Mouse (Mus musculus) layer of hippocampus, adult 9-10 months (tissue): ENCODE results near the gene Srek1ip1.

ENCODE experiments used
- DNase-seq: peaks from one replicate; pipeline ENCODE4 v3.0.0; 2022; ENCODE audit warnings: low spot score

Srek1ip1 gene

DNA sequence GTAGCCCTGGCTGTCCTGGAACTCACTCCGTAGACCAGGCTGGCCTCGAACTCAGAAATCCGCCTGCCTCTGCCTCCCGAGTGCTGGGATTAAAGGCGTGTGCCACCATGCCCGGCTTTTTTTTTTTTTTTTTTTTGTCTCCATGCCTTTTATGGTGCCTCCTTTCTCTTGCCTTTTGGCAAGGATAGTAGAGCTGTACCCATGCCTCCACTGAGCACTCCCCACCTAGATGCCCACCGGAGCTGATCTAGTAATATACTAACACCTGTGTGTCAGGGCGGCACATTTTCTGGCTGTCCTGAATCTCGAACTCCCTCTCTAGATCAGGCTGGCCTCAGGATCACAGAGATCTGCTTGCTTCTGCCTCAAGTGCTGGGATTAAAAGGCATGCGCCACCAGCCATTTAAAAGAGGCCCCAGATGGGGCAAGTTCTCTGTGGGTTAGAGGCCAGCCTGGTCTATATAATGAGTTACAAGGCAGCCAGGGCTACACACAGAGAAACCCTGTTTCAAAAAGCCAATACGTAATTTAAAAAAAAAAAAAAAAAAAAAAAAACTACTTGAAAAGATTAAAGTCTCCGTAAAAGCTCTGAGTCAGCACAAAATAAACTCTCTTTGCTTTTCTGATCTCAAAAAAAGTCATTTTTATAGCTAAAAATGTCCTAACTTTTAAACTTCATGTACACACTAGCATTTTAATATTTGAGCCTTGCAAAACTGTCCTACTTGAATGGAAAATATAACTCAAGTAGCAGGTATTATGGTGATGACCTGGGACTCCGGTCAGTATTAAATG, 51.2 kb downstream of the Srek1ip1 start:
- DNase-seq: no peak

DNA sequence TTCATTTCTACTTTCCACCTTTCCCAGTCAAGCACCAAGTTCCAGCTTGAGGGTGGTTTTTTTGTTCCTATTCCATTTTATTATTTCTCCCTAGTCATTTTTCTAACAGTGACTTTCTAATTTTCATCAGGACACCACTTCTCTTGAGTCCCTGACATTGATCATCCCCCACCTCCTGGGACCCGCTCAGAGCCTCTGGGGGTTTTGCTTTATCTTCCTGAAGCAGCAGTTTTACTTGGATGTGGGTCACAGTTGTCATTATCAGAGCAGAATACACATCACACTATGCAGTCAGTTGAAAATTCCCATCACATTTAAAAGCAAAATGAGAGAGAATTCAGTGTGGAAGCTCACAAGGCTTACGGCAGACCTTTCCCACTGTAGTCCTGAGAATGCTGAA, 61.4 kb downstream of the Srek1ip1 start:
- no peak for DNase-seq

DNA sequence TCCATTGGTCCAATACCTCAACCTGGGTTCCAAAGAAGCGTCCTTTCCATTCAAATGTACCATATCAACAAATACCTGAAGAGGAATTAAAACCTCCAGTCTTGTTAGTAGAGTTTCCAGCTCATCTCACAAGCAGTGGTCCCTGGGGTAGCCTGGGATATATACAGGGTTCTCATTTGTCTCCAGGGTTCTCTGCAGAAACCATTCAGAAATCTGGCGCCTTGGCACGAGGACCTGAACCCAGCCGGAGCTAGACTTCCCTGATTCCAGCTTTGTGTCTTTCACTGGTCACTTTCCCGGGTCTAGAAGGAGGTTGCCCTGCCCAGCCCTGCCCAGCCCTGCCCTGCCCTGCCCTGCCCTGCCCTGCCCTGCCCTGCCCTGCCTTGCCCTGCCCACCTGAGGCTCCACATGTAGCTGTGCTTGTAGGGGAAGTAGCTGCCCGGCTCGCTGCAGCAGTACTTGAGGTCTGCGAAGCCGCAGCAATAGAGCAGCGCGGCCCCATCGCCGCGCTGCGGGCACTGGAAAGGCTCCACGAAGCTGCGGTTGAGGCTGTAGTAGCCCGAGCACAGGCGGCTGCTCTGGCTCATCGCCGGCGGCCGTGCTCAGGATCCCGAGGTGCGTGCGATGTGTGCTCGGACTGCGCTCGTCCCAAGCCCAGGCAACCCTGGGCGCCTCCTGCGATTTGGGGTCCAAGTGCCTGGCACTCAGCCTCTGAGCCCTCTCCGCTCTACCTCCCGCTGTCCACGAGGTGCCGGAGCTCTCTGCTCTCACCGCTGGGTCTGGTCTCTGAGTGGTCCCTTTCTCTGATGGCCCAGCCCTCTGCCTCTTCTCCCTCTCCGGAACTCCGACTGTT, 71.1 kb downstream of the Srek1ip1 start, which contains the start of gene Shisal2b:
Shisal2b (minus strand) TSS at position 767 of the 853 bp plus-strand sequence.
- DNase-seq: no peak

DNA sequence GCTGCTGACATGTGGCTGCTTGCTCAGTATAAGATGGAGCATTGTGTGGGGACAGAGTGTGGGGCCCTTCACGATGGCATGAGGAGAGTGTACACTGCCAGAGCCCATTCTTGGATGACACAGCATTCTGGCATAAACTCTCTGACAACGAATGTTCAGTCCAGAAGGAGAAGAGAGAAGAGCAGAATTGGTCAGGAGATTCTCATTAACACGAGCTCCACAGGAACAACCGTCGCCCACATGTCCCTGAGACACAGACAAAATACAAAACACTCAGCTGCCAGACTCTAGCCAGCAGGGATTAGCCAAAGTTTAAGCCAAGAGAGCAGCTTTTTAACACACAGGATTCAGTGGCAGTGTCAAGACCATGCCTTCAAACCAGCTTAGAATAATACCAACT, 74.4 kb downstream of the Srek1ip1 start:
- no peak for DNase-seq

DNA sequence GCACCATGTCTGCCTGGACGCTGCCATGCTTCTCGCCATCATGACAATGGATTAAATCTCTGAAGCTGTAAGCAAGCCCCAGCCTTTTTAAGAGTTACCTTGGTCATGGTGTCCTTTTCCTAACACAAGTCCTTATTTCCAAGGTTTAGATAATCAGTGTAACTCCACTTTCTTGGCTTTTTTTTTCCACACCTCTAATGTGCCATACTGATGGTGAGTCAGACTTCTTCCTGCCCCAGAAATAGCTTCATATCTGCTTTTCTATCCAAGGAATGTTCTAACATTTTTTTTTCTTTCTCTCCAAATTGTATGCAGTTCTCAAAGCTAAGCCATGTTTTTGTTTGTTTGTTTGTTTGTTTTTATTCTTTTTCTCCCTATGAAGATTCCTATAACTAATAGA, 77.6 kb downstream of the Srek1ip1 start:
- DNase-seq: no peak

DNA sequence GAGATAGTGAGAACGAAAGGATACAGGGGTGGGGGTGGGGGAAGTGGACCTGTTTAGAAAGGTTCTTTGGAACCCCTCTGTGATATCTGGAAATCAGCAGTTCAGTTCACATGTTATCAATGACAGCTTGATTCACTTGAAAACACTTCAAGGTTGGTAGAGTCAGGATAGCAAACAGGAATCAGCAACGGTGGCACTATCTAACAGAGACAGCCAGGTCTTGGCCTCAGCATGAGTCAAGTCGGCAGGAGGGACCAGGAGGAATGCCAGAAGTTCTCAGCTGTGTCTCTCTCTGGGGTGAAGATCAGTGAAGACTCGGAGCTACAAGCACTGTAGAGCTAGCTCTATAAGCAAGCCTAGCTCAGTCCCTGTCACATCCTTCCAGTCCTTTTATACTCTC, 86.2 kb downstream of the Srek1ip1 start:
- no peak for DNase-seq

DNA sequence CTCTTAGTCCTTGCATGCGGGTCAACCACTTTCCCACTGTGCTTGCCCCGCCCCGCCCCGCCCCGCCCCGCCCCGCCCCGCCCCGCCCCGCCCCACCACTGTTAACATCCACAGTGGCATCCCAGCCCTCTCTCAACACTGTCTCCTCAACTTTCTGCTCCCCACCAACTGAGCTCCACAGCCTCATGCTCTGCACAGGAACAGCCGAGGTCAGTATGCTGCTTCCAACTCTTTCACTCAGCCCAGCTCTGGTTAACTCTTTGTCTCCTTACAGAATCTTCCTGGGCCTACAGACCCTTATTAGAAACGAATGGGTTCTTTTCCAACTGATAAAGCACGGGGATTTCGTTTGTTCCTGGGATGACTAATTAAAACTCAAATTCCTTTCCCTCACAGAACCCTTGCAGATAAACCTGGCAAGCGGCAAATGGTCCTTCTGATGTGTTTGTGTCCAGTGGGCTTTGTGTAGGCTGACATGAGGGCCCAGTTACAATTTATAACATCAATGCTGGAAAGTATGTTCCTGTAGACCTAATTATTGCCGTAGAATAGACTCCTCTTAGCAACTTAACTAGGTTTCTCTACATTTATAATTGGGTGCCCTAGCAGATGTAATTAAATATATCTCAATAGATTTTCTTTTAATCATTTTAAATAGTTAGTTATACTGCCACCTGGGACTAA, 91.4 kb downstream of the Srek1ip1 start:
- DNase-seq: no peak

DNA sequence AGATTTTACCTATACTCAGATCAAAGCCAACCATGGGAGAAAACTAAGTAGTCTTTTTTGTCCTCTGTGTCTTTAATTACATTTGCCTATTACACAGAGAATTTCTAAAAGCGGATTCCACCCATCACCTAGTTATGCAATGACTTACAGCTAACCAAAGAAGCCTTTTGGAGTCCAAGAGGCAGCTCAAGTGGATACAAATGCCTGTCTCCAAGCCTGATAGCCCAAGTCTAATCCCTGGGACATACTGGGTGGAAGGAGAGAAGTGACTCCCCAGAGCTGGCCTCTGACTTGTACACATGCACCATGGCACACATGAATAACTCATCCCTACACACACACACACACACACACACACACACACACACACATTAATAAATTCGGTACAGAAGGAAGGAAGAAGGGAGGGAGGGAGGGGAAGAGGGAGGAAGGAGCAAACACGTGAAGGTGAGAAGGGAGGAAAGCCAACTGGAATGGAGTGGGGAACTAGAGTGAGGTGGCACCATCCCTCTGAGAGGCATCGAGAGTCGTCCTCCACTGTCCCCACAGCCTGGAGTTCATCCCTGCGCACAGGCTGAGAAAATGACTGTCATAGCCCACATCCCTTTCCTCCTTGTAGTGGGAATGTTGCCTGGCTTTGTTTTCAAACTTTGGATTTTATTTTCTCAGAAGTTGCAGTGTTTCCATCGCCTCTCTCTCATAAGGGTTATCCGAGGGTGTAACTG, 94.2 kb downstream of the Srek1ip1 start:
- no peak for DNase-seq
